42 mouse cellular contexts compared by ENCODE assay signal in the genomic region with DNA sequence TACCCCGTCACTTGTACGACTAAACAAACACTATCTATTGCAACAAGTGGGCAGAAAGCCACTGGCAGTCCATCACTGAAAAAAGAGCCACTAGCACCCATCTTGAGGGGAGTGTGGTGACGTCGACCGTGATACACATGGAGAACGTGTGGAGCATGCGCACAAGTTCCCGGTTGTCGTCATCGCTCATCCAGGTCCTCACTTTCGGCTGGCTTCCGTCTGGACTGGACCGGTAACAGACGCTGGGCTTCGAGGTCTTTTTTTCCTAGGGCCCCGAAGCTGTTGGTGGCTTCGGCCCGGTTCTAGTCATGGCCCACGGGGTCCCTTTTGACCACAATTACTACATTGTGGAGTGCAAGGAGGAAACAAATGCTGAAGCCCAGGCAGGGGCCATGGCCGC. TPM values are rescaled to one million over a fixed set of nuclear protein-coding genes. Genes with fewer than 3 reads are reported as not detected.
"Had no signal": no experiment of that assay in that cellular context is flagged by ENCODE, and none has a peak within 500 bp of the region (broad histone marks: within the 10 kb centered on the region; RNA-seq: fewer than 3 reads in every experiment).

Gene Rhox13 (plus strand): TSS at position 238 of the 400 bp plus-strand sequence.

- H3K4me1 ChIP-seq: heart, embryonic 12.5 days; hindbrain, embryonic 10.5 days; hindbrain, embryonic 12.5 days; kidney, embryonic 15.5 days; limb, embryonic 10.5 days; limb, embryonic 12.5 days; liver, embryonic 13.5 days had no signal

- H3K27me3 ChIP-seq: heart, embryonic 12.5 days; hindbrain, embryonic 12.5 days; kidney, embryonic 15.5 days; limb, embryonic 12.5 days; liver, embryonic 13.5 days had no signal

- H3K4me3 ChIP-seq: heart, adult 2 months; heart, embryonic 12.5 days; hindbrain, embryonic 10.5 days; hindbrain, embryonic 12.5 days; kidney, embryonic 15.5 days; limb, embryonic 10.5 days; limb, embryonic 12.5 days; liver, embryonic 13.5 days had no signal

- ATAC-seq: hindbrain, postnatal 0 days; intestine, embryonic 16.5 days had no signal

- H3K27ac ChIP-seq: heart, adult 2 months; hindbrain, embryonic 10.5 days; hindbrain, embryonic 12.5 days; hindbrain, embryonic 14.5 days; hindbrain, postnatal 0 days; kidney, embryonic 15.5 days; kidney, postnatal 0 days; limb, embryonic 10.5 days; limb, embryonic 12.5 days; liver, embryonic 13.5 days had no signal

- H3K4me2 ChIP-seq: heart, embryonic 12.5 days; hindbrain, embryonic 12.5 days; hindbrain, embryonic 14.5 days; kidney, embryonic 15.5 days; limb, embryonic 12.5 days; liver, embryonic 11.5 days; liver, embryonic 13.5 days had no signal

- H3K9ac ChIP-seq: heart, embryonic 12.5 days; hindbrain, embryonic 12.5 days; hindbrain, embryonic 14.5 days; kidney, embryonic 15.5 days; limb, embryonic 12.5 days; liver, embryonic 13.5 days had no signal

- H3K36me3 ChIP-seq: heart, embryonic 12.5 days; hindbrain, embryonic 10.5 days; hindbrain, embryonic 12.5 days; kidney, embryonic 15.5 days; limb, embryonic 10.5 days; limb, embryonic 12.5 days; liver, embryonic 13.5 days had no signal

- DNase-seq: gastrocnemius, postnatal 14 days; gastrocnemius, postnatal 36 days; heart, adult 11 months; heart, adult 2 months; heart, postnatal 10 days; heart, postnatal 4 days; kidney, adult 11 months; kidney, adult 2 months; kidney, adult 9 months; kidney, postnatal 14 days; kidney, postnatal 36 days; layer of hippocampus, adult 9-11 months; layer of hippocampus, postnatal 36 days; liver; liver, embryonic 13.5 days had no signal

- H3K9me3 ChIP-seq: liver, embryonic 13.5 days had no signal

RNA-seq across cellular contexts. Expression of gene Rhox13, which starts in this region (rescaled TPM):
- total RNA-seq: gastrocnemius, adult 18-20 months; gastrocnemius, adult 8-10 months; gastrocnemius, postnatal 14 days; gastrocnemius, postnatal 36 days; heart, adult 2 months; heart, postnatal 10 days; heart, postnatal 25 days; heart, postnatal 4 days; hindbrain, postnatal 0 days; layer of hippocampus, adult 18-20 months; layer of hippocampus, adult 8-10 months; layer of hippocampus, postnatal 14 days; layer of hippocampus, postnatal 36 days; left cerebral cortex, adult 18-20 months; left cerebral cortex, adult 8-10 months; left cerebral cortex, postnatal 10 days; left cerebral cortex, postnatal 36 days had no signal
- polyA plus RNA-seq: gonadal fat pad, adult 2 months; heart, adult 2 months; heart, embryonic 12.5 days; heart, embryonic 14.5 days; heart, embryonic 16.5 days; hindbrain, embryonic 10.5 days; hindbrain, embryonic 12.5 days; hindbrain, embryonic 14.5 days; hindbrain, postnatal 0 days; intestine, embryonic 14.5 days; intestine, embryonic 16.5 days; kidney, adult 2 months; kidney, embryonic 15.5 days; kidney, postnatal 0 days; large intestine, adult 2 months; limb, embryonic 10.5 days; limb, embryonic 12.5 days; limb, embryonic 14.5 days; liver, embryonic 11.5 days; liver, embryonic 13.5 days had no signal
